Mouse (Mus musculus): ENCODE measurements around the gene Olfr591. TPM values are rescaled to one million over a fixed set of nuclear protein-coding genes. Genes with fewer than 3 reads are reported as not detected.
"Not testable (repeated sequence)": the region's sequence is repeated elsewhere in the genome, so short reads cannot be mapped to it uniquely, and the experiment has no call there.

Gene Olfr591
- polyA plus RNA-seq (2012; fragmentation: generic; extraction: Trizol), result not detected
- long read RNA-seq, experiment 1, result 0 reads
- long read RNA-seq, experiment 2, result 0 reads

DNA sequence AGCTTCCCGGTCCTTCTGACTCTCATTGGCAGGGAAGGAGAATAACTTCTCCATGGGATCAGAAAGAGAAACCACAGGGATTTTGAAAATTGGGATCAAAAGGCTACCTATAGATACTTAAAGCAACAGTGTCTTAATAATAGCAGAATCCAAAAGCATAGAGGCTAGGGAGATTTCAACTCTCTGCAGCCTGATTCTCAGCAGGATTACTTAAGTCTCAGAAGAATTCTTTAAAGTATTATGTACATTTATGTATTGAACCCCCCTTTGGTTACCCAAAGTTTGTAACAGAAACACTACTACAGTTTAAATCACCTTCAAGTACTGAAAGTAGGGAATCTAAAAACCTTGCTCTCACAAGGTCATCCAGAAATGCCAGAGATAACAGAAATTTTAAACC lies at the start of gene Olfr591:
Gene Olfr591, minus strand, starts transcription at position 101 of the 400 bp plus-strand sequence.
- no peak within 1 kb of the TSS for H3ac ChIP-seq (ENCODE audit: control insufficient read depth, insufficient read length, low read depth)
- no peaks in the 10 kb centered on the region for H3K36me3 ChIP-seq (ENCODE audit: control insufficient read depth, insufficient read depth)
- no peak within 1 kb of the TSS for H3K4me3 ChIP-seq (ENCODE audit: insufficient read depth, poor library complexity, severe bottlenecking)
- no peaks in the 10 kb centered on the region for H3K27me3 ChIP-seq (ENCODE audit: control insufficient read depth, insufficient read depth, insufficient read length)
- no peaks in the 10 kb centered on the region for H3K79me3 ChIP-seq (ENCODE audit: low read depth)
- H3K79me2 ChIP-seq (ENCODE audit: control insufficient read depth, insufficient read depth), result no peaks in the 10 kb centered on the region
- no peak for TF ChIP-seq USF1 (IDR thresholded peaks at IDR 0.05; ENCODE audit: low read depth)
- no peak for TF ChIP-seq CTCF (IDR thresholded peaks at IDR 0.05; ENCODE audit: control insufficient read depth, insufficient read depth, insufficient read length)
- no peak for TF ChIP-seq FOSL1 (IDR thresholded peaks at IDR 0.05; ENCODE audit: insufficient read depth, low read length, poor library complexity, severe bottlenecking)
- TF ChIP-seq MYOG (IDR thresholded peaks at IDR 0.05; ENCODE audit: control insufficient read depth, extremely low read depth, insufficient read length), result no peak
- no peak for TF ChIP-seq CEBPB (IDR thresholded peaks at IDR 0.05; ENCODE audit: low read depth)
- no peak for TF ChIP-seq MYOD1 (IDR thresholded peaks at IDR 0.05; ENCODE audit: control insufficient read depth, insufficient read length, low read depth)
- no peak for TF ChIP-seq MAX (IDR thresholded peaks at IDR 0.05)

DNA sequence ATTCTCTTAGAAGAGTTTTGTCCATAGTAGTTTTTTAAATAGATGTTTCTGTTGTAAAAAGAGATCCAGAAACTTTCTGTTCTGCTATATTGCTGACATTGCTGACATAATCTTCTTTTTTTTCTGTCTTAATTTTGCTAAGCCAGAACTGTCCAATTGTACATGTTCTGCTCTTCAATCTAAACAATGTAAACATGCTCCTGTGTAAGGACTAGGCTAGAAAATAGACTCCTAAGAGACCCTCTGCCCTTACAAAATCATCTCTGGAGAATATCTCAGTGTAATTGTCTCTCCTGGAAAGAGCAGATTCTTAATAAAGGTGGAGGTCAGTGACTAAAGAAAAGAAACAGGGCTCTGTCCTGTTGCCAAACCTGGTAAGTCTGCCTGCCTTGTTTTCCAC lies 38.6 kb upstream of the Olfr591 start, which contains the start of gene Olfr594:
Gene Olfr594, plus strand, starts transcription at position 301 of the 400 bp plus-strand sequence.
- H3K4me3 ChIP-seq (ENCODE audit: insufficient read depth, poor library complexity, severe bottlenecking), result no peak within 1 kb of the TSS
- H3ac ChIP-seq (ENCODE audit: control insufficient read depth, insufficient read length, low read depth), result no peak within 1 kb of the TSS
- TF ChIP-seq CEBPB (IDR thresholded peaks at IDR 0.05; ENCODE audit: low read depth) (no peak), CTCF (IDR thresholded peaks at IDR 0.05; ENCODE audit: control insufficient read depth, insufficient read depth, insufficient read length) (no peak), MYOD1 (IDR thresholded peaks at IDR 0.05; ENCODE audit: control insufficient read depth, insufficient read length, low read depth) (no peak)
- no peaks in the 10 kb centered on the region for H3K36me3 ChIP-seq (ENCODE audit: control insufficient read depth, insufficient read depth)
- H3K27me3 ChIP-seq (ENCODE audit: control insufficient read depth, insufficient read depth, insufficient read length), result no peaks in the 10 kb centered on the region
- H3K79me2 ChIP-seq (ENCODE audit: control insufficient read depth, insufficient read depth), result no peaks in the 10 kb centered on the region
- H3K79me3 ChIP-seq (ENCODE audit: low read depth), result no peaks in the 10 kb centered on the region

DNA sequence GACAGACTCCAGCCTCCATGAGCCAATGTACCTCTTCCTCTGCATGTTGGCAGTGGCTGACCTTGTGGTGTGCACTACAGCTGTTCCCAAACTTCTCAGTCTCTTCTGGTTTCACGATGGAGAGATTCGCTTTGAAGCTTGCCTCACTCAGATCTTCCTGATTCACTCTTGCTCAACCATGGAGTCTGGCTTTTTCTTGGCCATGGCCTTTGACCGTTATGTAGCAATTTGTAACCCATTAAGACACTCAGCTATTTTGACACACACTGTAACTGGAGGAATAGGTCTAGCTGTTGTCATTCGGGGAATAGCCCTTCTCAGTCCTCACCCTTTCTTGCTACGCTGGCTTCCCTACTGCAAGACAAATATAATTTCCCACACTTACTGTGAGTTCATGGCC lies 33.9 kb upstream of the Olfr591 start:
- not testable (repeated sequence) for H3K27me3 ChIP-seq (ENCODE audit: control insufficient read depth, insufficient read depth, insufficient read length); H3K79me2 ChIP-seq (ENCODE audit: control insufficient read depth, insufficient read depth); H3ac ChIP-seq (ENCODE audit: control insufficient read depth, insufficient read length, low read depth); H3K4me3 ChIP-seq (ENCODE audit: insufficient read depth, poor library complexity, severe bottlenecking); H3K36me3 ChIP-seq (ENCODE audit: control insufficient read depth, insufficient read depth); H3K79me3 ChIP-seq (ENCODE audit: low read depth)

DNA sequence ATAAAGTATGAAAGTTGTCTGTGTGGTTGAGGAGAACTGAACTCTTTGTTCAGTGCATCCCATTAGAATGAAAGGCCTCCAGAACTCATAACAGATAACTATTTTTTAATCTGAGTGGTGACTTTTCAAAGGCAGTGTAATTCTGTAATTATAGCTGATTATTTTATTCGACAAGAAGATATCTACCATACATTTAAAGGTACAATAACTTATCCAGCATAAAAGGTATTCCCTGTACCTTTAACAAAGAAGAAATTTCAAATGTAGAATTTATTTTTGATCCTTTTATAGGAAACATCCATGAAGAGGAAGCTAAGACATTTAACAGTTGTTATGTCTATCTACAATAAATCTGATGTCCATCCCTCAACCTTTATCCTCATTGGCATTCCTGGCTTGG lies 33.4 kb upstream of the Olfr591 start, which contains the start of gene Olfr593:
Gene Olfr593, plus strand, starts transcription at position 301 of the 400 bp plus-strand sequence.
- no peak for TF ChIP-seq CEBPB (IDR thresholded peaks at IDR 0.05; ENCODE audit: low read depth)
- TF ChIP-seq FOSL1 (IDR thresholded peaks at IDR 0.05; ENCODE audit: insufficient read depth, low read length, poor library complexity, severe bottlenecking), result no peak
- no peak for TF ChIP-seq MAX (IDR thresholded peaks at IDR 0.05)
- TF ChIP-seq USF1 (IDR thresholded peaks at IDR 0.05; ENCODE audit: low read depth), result no peak
- no peak for TF ChIP-seq CTCF (IDR thresholded peaks at IDR 0.05; ENCODE audit: control insufficient read depth, insufficient read depth, insufficient read length)
- TF ChIP-seq MYOG (IDR thresholded peaks at IDR 0.05; ENCODE audit: control insufficient read depth, extremely low read depth, insufficient read length), result no peak
- no peak for TF ChIP-seq MYOD1 (IDR thresholded peaks at IDR 0.05; ENCODE audit: control insufficient read depth, insufficient read length, low read depth)
- Histone ChIP-seq H3K79me2 (ENCODE audit: control insufficient read depth, insufficient read depth) (no peaks in the 10 kb centered on the region), H3ac (ENCODE audit: control insufficient read depth, insufficient read length, low read depth) (no peak within 1 kb of the TSS)

DNA sequence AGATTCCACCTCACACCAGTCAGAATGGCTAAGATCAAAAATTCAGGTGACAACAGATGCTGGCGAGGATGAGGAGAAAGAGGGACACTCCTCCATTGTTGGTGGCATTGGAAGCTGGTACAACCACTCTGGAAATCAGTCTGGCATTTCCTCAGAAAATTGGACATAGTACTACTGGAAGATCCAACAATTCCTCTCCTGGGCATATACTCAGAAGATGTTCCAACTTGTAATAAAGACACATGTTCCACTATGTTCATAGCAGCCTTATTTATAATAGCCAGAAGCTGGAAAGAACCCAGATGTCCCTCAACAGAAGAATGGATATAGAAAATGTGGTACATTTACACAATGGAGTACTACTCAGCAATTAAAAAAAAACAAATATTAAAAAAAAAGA lies 6.4 kb upstream of the Olfr591 start, which contains the start of gene Olfr592:
Gene Olfr592, plus strand, starts transcription at position 301 of the 400 bp plus-strand sequence.
- H3ac ChIP-seq (ENCODE audit: control insufficient read depth, insufficient read length, low read depth); H3K79me3 ChIP-seq (ENCODE audit: low read depth); H3K4me3 ChIP-seq (ENCODE audit: insufficient read depth, poor library complexity, severe bottlenecking); H3K27me3 ChIP-seq (ENCODE audit: control insufficient read depth, insufficient read depth, insufficient read length); H3K36me3 ChIP-seq (ENCODE audit: control insufficient read depth, insufficient read depth); H3K79me2 ChIP-seq (ENCODE audit: control insufficient read depth, insufficient read depth): not testable (repeated sequence)

More for the DNA sequence above, 33.4 kb upstream of the Olfr591 start, which contains the start of gene Olfr593:
- Histone ChIP-seq H3K79me3 (ENCODE audit: low read depth) (no peaks in the 10 kb centered on the region), H3K27me3 (ENCODE audit: control insufficient read depth, insufficient read depth, insufficient read length) (no peaks in the 10 kb centered on the region), H3K4me3 (ENCODE audit: insufficient read depth, poor library complexity, severe bottlenecking) (no peak within 1 kb of the TSS), H3K36me3 (ENCODE audit: control insufficient read depth, insufficient read depth) (no peaks in the 10 kb centered on the region)

DNA sequence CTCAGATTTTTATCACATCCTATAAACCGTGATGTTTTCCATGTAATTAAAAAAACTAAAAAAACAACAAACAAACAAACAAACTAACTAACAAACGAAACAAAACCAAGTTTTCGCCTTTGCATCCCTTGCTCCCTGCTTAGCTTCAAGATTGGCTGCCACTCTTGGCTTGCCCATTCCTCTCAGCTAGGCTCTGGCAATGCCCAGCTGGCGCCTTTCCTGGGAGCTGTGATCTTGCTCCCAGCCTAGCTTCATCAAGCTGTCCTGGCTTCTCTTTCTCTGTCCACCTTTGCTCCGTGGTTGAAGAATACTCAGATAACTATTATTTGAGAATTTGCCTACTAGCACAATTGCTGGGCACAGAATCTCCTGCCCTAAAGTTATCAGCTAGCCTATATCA lies 8.4 kb downstream of the Olfr591 start:
- Histone ChIP-seq H3K79me2 (ENCODE audit: control insufficient read depth, insufficient read depth) (no peaks in the 10 kb centered on the region), H3K27me3 (ENCODE audit: control insufficient read depth, insufficient read depth, insufficient read length) (no peaks in the 10 kb centered on the region), H3K4me3 (ENCODE audit: insufficient read depth, poor library complexity, severe bottlenecking) (no peak overlapping the region), H3ac (ENCODE audit: control insufficient read depth, insufficient read length, low read depth) (no peak overlapping the region), H3K79me3 (ENCODE audit: low read depth) (no peaks in the 10 kb centered on the region), H3K36me3 (ENCODE audit: control insufficient read depth, insufficient read depth) (no peaks in the 10 kb centered on the region)
- TF ChIP-seq USF1 (IDR thresholded peaks at IDR 0.05; ENCODE audit: low read depth) (no peak), MAX (IDR thresholded peaks at IDR 0.05) (no peak), FOSL1 (IDR thresholded peaks at IDR 0.05; ENCODE audit: insufficient read depth, low read length, poor library complexity, severe bottlenecking) (no peak), MYOD1 (IDR thresholded peaks at IDR 0.05; ENCODE audit: control insufficient read depth, insufficient read length, low read depth) (no peak), MYOG (IDR thresholded peaks at IDR 0.05; ENCODE audit: control insufficient read depth, extremely low read depth, insufficient read length) (no peak), CEBPB (IDR thresholded peaks at IDR 0.05; ENCODE audit: low read depth) (no peak), CTCF (IDR thresholded peaks at IDR 0.05; ENCODE audit: control insufficient read depth, insufficient read depth, insufficient read length) (no peak)

Measured in C2C12 (cell line).